ENCODE assay signal across 8 mouse cellular contexts in genomic region chr2:35132662-35133055, GRCm38 (mm10). TPM values are rescaled to one million over a fixed set of nuclear protein-coding genes. Genes with fewer than 3 reads are reported as not detected.
A peak's percentile ranks its signal among the peaks of the same experiment; 100 is the strongest.
DNase-seq lines count a peak whose midpoint lies in the region; ATAC-seq lines count a peak whose summit lies in the region.

No protein-coding gene starts in this region.

- peaks cover 23% of the 10 kb centered on the region for H3K36me3 ChIP-seq in kidney, embryonic 16.5 days (ENCODE audit: insufficient read depth, low read length)
- H3K36me3 ChIP-seq in intestine, embryonic 15.5 days = peaks cover 5% of the 10 kb centered on the region
- peaks cover 43% of the 10 kb centered on the region for H3K36me3 ChIP-seq in neural tube, embryonic 13.5 days

- H3K4me2 ChIP-seq in kidney, embryonic 16.5 days (replicated peaks; ENCODE audit: low read depth, low read length) = peak overlapping the region; percentile 84
- peak overlapping the region; percentile 70 for H3K4me2 ChIP-seq in intestine, embryonic 15.5 days (replicated peaks)
- peak overlapping the region; percentile 54 for H3K4me2 ChIP-seq in neural tube, embryonic 13.5 days

- H3K9ac ChIP-seq in kidney, embryonic 16.5 days (replicated peaks; ENCODE audit: low read length) = peak overlapping the region; percentile 82
- H3K9ac ChIP-seq in intestine, embryonic 15.5 days = peak overlapping the region; percentile 52
- H3K9ac ChIP-seq in neural tube, embryonic 13.5 days = peak overlapping the region; percentile 60

- DNase-seq in kidney, postnatal 10 days = no peak
- DNase-seq in c-Kit-positive CD71-positive TER-119-negative erythroid progenitor cells, embryonic 14.5 days (ENCODE audit: low read depth) = peak; percentile 17
- DNase-seq in gastrocnemius, postnatal 25 days = no peak
- no peak for DNase-seq in urinary bladder, adult 2 months (ENCODE audit: low spot score)

- peak overlapping the region; percentile 65 for H3K4me3 ChIP-seq in kidney, embryonic 16.5 days (ENCODE audit: low read length)
- peak overlapping the region; percentile 52 for H3K4me3 ChIP-seq in intestine, embryonic 15.5 days (replicated peaks)
- H3K4me3 ChIP-seq in neural tube, embryonic 13.5 days = peak overlapping the region; percentile 42

- no peaks in the 10 kb centered on the region for H3K9me3 ChIP-seq in kidney, embryonic 16.5 days (ENCODE audit: low read length)
- no peaks in the 10 kb centered on the region for H3K9me3 ChIP-seq in intestine, embryonic 15.5 days
- no peaks in the 10 kb centered on the region for H3K9me3 ChIP-seq in neural tube, embryonic 13.5 days

- ATAC-seq in kidney, embryonic 16.5 days (ENCODE audit: low FRiP score, low TSS enrichment) = no peak
- ATAC-seq in intestine, embryonic 15.5 days = peak; percentile 11
- ATAC-seq in neural tube, embryonic 13.5 days (ENCODE audit: low read depth) = no peak
- ATAC-seq in cerebellum, adult (ENCODE audit: insufficient number of reproducible peaks, low FRiP score, low TSS enrichment) = no peak

- peaks cover 10% of the 10 kb centered on the region for H3K4me1 ChIP-seq in kidney, embryonic 16.5 days (ENCODE audit: insufficient read depth, low read length)
- H3K4me1 ChIP-seq in intestine, embryonic 15.5 days (replicated peaks) = peaks cover 5% of the 10 kb centered on the region; the same call in 1 of the 2 replicates
- peaks cover 17% of the 10 kb centered on the region for H3K4me1 ChIP-seq in neural tube, embryonic 13.5 days (replicated peaks)

- H3K27ac ChIP-seq in kidney, embryonic 16.5 days (ENCODE audit: low read length) = peak overlapping the region; percentile 94
- H3K27ac ChIP-seq in intestine, embryonic 15.5 days = peak overlapping the region; percentile 89
- peak overlapping the region; percentile 65; the same call in 1 of the 2 replicates for H3K27ac ChIP-seq in neural tube, embryonic 13.5 days (replicated peaks)

- WGBS in kidney, embryonic 16.5 days = 2% methylated on average over 5 of the region's 5 CpGs
- 7% methylated on average over 5 of the region's 5 CpGs for WGBS in intestine, embryonic 15.5 days
- 16% methylated on average over 5 of the region's 5 CpGs for WGBS in neural tube, embryonic 13.5 days

- H3K27me3 ChIP-seq in kidney, embryonic 16.5 days (ENCODE audit: insufficient read depth, low read length) = no peaks in the 10 kb centered on the region
- H3K27me3 ChIP-seq in intestine, embryonic 15.5 days (replicated peaks) = no peaks in the 10 kb centered on the region
- no peaks in the 10 kb centered on the region for H3K27me3 ChIP-seq in neural tube, embryonic 13.5 days

RNA-seq across cellular contexts. Expression of gene Cntrl, which starts 23.4 kb away (rescaled TPM):
- 21.2 and 25.2 TPM in 2 replicates for polyA plus RNA-seq in kidney, embryonic 16.5 days (2015; fragmentation: Nextera tagmentation; extraction: Ambion mirVana)
- 20.0 and 21.3 TPM in 2 replicates for polyA plus RNA-seq in intestine, embryonic 15.5 days (2015; fragmentation: Nextera tagmentation; extraction: Ambion mirVana)
- polyA plus RNA-seq in neural tube, embryonic 13.5 days (2015; fragmentation: Nextera tagmentation; extraction: Ambion mirVana) = 9.7 and 10.4 TPM in 2 replicates
- 1 to 10 TPM; 5.4 to 7.5 TPM for total RNA-seq in gastrocnemius, postnatal 25 days (2021)
- polyA plus RNA-seq in urinary bladder, adult 2 months (2012; rRNA removed) = 20.8 and 23.7 TPM in 2 replicates

RNA-seq across cellular contexts. Expression of gene AI182371, which starts 31.3 kb away (rescaled TPM):
- polyA plus RNA-seq in kidney, embryonic 16.5 days (2015; fragmentation: Nextera tagmentation; extraction: Ambion mirVana) = 0.46 and 0.50 TPM in 2 replicates
- polyA plus RNA-seq in intestine, embryonic 15.5 days (2015; fragmentation: Nextera tagmentation; extraction: Ambion mirVana) = 0.64 and 0.70 TPM in 2 replicates
- 0.22 and 0.52 TPM in 2 replicates for polyA plus RNA-seq in neural tube, embryonic 13.5 days (2015; fragmentation: Nextera tagmentation; extraction: Ambion mirVana)
- not detected for total RNA-seq in gastrocnemius, postnatal 25 days (2021)
- polyA plus RNA-seq in urinary bladder, adult 2 months (2012; rRNA removed) = 1.0 and 1.4 TPM in 2 replicates
